Mouse (Mus musculus) cerebellum, adult 9-10 months (tissue): ENCODE data around the gene Capg.
"Not testable (repeated sequence)": the region's sequence is repeated elsewhere in the genome, so short reads cannot be mapped to it uniquely, and the experiment has no call there.

Experiments used
- DNase-seq: peaks from one replicate; pipeline ENCODE4 v3.0.0; 2022

Capg gene

GRCm38 (mm10) chr6:72533555-72533954, 10.6 kb upstream of the Capg start:
- DNase-seq: not testable (repeated sequence)

DNA sequence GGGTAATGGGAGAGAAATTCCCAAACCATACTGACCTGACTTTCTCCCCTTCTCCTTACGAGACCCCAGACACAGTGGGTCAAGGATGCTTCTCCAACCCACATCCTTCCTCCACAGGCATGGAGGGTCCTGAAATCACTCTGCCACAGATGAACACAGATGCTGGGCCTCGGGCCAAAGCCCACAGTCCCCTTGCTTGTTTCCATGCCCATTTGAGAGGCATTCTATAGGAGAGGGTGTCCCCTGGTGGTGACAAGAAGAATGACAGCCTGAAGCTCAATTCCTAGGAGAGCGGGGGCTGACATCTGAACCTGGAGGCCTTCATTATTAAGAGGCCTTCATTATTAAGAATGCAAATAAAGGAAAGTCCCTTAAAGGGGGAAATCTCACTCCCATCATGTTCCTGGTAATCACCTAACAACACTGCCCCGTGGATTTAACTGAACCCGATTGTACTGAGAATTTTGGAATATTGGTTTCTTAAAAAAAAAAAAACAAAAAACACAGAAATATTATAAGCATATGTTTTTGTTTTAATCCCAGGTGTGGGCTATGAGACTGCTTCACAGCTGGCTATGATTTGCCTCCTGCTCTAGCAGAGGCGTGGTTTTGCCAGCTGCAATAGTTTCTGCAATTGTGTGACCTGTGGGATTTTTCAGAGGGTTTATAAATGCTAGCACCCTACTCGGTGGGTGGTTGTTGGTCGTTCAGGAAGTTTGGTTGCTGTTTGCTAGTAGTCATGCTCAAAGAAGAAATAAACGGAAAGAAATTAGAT, 10.0 kb upstream of the Capg start:
- peak; percentile 80 for DNase-seq

DNA sequence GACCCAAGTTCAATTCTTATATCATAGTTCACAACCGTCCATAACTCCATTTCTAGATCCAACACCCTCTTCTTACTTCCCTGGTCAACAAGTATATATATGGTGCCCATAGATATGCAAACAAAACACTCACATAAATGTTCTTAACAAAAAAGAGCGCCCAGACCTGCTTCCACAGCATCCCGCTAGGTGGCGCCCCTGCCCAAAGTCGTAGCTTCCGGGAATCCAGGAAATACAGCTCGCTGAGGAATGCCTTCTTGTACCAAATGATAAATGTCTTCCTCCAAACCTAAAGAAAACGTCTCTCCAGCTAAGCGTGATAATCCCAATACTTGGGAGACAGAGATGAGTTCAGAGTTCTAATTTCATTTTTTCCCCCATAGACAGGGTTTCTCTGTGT, 9.0 kb upstream of the Capg start:
- DNase-seq: peak; percentile 82

- peak; percentile 61 for DNase-seq
These were observed 6.1 kb upstream of the Capg start for GRCm38 (mm10) chr6:72537998-72538500.

GRCm38 (mm10) chr6:72538562-72539031, 5.6 kb upstream of the Capg start:
- peak; percentile 96 for DNase-seq

- DNase-seq: no peak
These were observed 833 bp upstream of the Capg start for GRCm38 (mm10) chr6:72543265-72543850.

DNA sequence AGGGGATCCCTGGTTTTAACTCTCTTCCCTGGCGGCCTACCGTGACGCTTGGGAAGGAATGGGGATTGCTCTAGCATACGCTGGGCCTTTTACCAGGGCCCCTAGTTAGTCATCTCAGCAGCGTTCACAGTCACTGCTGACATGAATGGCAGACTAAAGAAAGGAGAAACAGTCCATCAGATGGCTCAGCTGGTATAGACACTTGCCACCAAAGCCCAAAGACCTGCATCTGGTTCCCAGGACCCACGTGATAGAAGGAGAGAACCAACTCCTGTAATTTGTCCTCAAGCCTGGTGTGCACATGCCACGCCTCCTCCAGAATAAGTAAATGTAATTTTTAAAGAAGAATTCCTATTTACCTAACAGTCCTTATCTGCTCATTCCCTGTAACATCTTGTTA, 1.2 kb downstream of the Capg start:
- no peak for DNase-seq

DNA sequence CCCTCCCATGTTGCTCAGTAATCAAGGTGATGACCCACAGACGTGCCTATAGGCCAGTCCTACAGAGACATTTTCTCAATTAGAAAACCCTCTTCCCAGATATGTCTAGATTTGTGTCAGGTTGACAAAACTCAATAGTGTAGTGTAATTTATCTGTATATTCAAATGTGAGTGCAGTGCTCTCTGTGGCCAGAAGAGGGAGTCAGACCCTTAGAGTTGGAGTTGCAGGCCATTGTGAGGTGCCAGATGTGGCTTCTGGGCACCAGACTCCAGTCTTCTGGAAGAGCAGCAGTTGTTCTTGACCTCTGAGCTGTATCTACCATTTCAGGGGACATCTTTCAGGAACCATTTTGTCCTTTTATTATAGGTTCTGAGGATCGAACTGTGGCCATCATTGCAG, 2.9 kb downstream of the Capg start:
- DNase-seq: no peak

GRCm38 (mm10) chr6:72547862-72548261, 3.7 kb downstream of the Capg start:
- DNase-seq: no peak

- no peak for DNase-seq
These were observed 4.9 kb downstream of the Capg start for GRCm38 (mm10) chr6:72549041-72549580.

GRCm38 (mm10) chr6:72550025-72550424, 5.8 kb downstream of the Capg start:
- no peak for DNase-seq

- DNase-seq: no peak
These were observed 6.4 kb downstream of the Capg start for GRCm38 (mm10) chr6:72550503-72551100.

DNA sequence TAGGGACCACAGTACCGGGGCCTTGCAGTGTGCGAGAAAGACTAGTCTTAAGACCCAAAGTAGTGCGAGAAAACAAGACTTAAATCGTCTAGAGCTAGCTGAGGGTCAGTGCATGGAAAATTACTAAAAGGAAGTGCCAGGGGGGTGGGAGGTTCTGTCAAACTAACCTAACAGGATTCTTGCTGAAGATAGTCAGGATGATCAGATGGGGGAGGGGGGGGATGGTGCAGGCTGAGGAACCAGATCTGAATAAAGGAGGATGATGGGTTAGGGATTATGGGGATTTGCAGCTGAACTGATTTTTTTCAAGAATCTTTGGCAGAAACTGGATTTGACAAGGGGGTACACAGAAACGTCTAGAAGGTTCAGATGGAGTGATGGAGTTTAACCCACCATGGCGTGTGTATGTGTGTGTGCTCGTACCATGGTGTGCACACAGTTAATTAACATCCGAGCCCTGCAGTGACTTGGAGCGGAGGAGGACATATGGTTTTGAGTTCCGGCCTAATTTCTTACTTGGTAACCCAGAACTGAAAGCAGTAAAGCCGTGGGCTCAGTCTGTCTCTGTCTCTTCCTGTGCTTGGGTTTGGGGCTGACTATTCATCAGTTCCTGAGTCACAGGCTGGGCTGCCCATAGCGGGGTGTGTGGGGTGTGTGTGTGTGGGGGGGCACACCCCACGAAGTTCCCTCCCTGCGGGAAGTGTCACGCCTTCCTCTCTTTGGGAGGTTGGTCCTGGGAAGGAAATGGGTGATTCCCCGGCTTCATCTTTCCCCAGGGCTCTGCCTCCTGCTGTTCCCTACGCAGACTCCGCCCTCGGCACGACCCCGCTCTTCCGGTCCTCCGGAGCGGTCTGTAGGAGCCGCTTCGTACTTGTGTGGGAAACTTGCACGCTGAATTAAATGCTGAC, 8.2 kb downstream of the Capg start:
- no peak for DNase-seq

- DNase-seq: no peak
These were observed 8.9 kb downstream of the Capg start for GRCm38 (mm10) chr6:72553079-72553412.

- no peak for DNase-seq
These were observed 16.6 kb downstream of the Capg start for GRCm38 (mm10) chr6:72560801-72561200.

GRCm38 (mm10) chr6:72562486-72562885, 18.3 kb downstream of the Capg start:
- DNase-seq: no peak

- no peak for DNase-seq
These were observed 18.7 kb downstream of the Capg start for GRCm38 (mm10) chr6:72562894-72563293.

- no peak for DNase-seq
These were observed 21.3 kb downstream of the Capg start for GRCm38 (mm10) chr6:72565506-72565905.

- peak; percentile 89 for DNase-seq
These were observed 21.9 kb downstream of the Capg start for GRCm38 (mm10) chr6:72566044-72566443.

DNA sequence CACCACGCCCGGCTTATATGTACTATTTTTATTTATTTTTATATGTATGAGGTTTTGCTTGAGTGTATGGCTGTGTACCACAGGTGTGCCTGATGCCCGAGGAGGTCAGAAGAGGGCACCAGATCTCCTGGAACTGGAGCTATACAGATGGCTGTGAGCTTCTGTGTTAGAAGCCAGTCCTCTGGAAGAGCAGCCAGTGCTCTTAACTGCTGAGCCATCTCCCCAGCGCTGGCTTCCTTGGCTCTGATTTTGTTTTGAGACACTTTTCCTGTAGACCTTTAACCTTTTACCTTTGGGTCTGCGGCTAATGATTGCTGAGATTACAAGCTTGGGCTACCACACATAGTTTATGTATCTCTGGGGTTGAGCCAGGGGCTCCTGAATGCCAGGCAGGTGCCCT, 23.3 kb downstream of the Capg start:
- DNase-seq: no peak

GRCm38 (mm10) chr6:72568736-72569135, 24.5 kb downstream of the Capg start:
- DNase-seq: no peak

DNA sequence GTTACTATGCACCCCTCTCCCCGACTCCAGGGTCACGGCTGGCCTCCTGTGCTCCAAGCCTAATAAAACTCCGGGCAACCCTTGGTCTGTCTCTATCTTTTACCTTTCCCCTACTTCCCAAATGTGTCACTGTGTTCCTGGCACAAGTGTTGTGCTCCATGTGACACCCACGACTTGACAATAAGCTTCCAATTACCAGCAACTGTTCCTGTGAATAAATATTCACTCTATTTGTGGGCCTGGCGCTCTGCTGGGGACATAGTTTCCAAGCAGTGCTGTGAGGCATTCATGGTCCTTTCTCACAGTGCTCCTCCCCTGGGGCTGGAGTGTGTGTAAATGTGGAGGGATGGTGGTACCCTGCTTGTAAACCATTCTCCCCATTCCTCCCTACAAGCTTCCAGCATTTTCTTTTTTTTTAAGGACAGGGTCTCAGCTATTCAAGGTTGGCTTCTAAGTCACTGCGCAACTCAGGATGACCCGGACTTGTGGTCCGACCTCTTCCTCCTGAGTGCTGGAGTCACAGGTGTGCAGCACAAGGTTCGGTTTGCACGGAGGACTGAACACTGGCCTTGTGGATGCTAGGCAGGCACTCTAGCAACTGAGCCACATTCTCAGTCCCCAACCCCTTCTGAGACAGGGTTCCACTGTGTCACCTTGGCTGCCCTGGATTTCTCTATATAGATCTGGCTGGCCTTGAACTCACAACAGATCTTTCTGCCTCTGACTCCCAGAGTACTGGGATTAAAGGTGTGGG, 26.6 kb downstream of the Capg start:
- no peak for DNase-seq
